Mouse (Mus musculus): ENCODE data around the gene Amy1.
A peak's percentile ranks its signal among the peaks of the same experiment; 100 is the strongest.

DNA sequence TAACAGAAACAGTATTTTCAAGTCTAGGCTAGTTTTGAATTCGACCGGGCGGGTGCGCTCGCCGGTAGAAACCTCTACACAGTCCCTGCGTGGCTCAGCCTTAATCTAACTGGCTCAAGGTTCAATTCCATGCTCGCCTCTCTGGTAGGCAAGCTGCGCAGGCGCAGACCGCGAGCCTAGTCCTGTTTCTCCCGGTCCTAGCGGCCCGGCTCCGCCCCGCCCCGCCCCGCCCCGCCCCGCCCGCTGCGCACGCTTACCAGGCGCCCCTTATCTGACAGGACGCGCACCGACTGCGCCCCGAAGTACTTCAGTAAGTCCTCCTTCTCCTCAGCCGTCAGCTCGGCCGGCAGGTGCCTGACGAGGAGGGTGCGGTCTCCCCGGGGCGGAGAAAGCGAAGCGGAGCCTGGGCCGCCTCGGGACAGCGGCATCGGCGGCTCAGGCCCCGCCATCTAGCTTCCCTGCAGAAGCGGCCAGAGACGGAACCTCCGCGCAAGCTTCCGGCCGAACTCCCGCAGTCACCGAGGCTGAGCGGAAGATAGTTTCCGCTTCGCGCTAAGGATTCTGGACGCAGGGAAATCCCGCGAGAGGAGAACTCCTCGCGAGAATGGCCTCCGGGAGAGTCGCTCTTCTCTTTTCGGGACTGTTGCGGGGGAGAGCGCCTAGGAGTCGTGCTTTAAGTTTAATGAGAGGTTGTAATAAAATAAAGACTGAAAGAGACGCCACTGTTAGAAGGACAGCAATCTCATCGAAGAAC is 23.3 kb upstream of the Amy1 start, which contains the start of gene Rnpc3:
- TF ChIP-seq CTCF (IDR thresholded peaks at IDR 0.05; ENCODE audit: borderline replicate concordance, insufficient read depth, low read length) (no peak), POLR2A (IDR thresholded peaks at IDR 0.05; ENCODE audit: low read depth, low read length) (peak; percentile 73)
